In the genomic region with DNA sequence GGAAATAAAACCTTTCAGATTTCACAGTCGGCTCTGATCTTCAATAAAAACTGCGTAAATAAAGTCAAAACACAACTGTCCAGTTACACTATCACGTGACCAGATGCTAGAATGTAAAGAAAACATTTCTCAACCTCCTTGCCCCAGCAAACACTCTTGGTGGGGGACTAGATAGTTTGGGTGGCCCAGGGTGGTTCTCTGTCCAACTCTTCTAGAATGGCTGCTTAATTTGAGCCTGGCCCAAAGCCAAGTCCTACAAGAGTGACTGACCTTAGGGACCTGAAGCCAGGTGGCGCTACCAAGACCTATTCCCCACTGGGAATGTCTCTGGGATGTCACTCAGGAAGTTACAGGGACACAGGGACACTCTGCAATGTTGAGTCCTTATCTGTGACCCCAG, we compare ENCODE assay signal across 8 mouse cellular contexts. TPM values are rescaled to one million over a fixed set of nuclear protein-coding genes. Genes with fewer than 3 reads are reported as not detected.
DNase-seq lines count a peak whose midpoint lies in the region; ATAC-seq and TF ChIP-seq lines count a peak whose summit lies in the region.

No protein-coding gene starts in this region.

- TF ChIP-seq EP300 in heart, adult 2 months (IDR thresholded peaks at IDR 0.05; ENCODE audit: insufficient read depth, low read depth, low read length) = no peak

- no peaks in the 10 kb centered on the region for H3K79me2 ChIP-seq in heart, adult 2 months (replicated peaks; ENCODE audit: control insufficient read depth, insufficient read depth, low read length)

- DNase-seq in heart, adult 2 months = peak in 1 of 2 experiments; percentile 24
- DNase-seq in heart, adult 11 months = no peak
- DNase-seq in brain, embryonic 14.5 days (ENCODE audit: low read depth) = peak; percentile 25
- DNase-seq in limb, embryonic 14.5 days (ENCODE audit: low spot score) = no peak
- peak; percentile 60 for DNase-seq in testis, postnatal 10 days (ENCODE audit: low spot score)
- DNase-seq in urinary bladder, postnatal 14 days (ENCODE audit: low spot score) = no peak
- no peak for DNase-seq in left cerebral cortex, postnatal 4 days

- peak overlapping the region; percentile 78; the same call in 1 of the 2 replicates for H3K9ac ChIP-seq in heart, adult 2 months (ENCODE audit: low read depth, low read length)
- H3K9ac ChIP-seq in heart, embryonic 11.5 days (ENCODE audit: low read depth, low read length) = peak overlapping the region; percentile 88
- H3K9ac ChIP-seq in limb, embryonic 14.5 days (ENCODE audit: low read depth, low read length, severe bottlenecking) = peak overlapping the region; percentile 64

- intact Hi-C loops in heart, adult 2 months (cut with DNase I) = loop anchor here (2.0 kb wide), 1 partner anchor 20 kb away; no protein-coding TSS in a partner anchor
- intact Hi-C loops in left cerebral cortex, postnatal 4 days (cut with DNase I) = no loop called here

- ATAC-seq in heart, embryonic 11.5 days (replicated peaks; ENCODE audit: insufficient number of reproducible peaks, low FRiP score, low TSS enrichment) = no peak
- no peak for ATAC-seq in limb, embryonic 14.5 days (ENCODE audit: low FRiP score, low read depth)

- peak overlapping the region; percentile 89 for H3K4me2 ChIP-seq in heart, embryonic 11.5 days
- H3K4me2 ChIP-seq in limb, embryonic 14.5 days (replicated peaks; ENCODE audit: low read depth, low read length, severe bottlenecking) = peak overlapping the region; percentile 68

- H3K36me3 ChIP-seq in heart, adult 2 months (ENCODE audit: control insufficient read depth, insufficient read depth, low read length) = no peaks in the 10 kb centered on the region
- H3K36me3 ChIP-seq in heart, embryonic 11.5 days (ENCODE audit: control insufficient read depth, insufficient read depth, low read length) = peaks cover 1% of the 10 kb centered on the region; the same call in 1 of the 2 replicates
- H3K36me3 ChIP-seq in limb, embryonic 14.5 days (ENCODE audit: control insufficient read depth, insufficient read depth, low read length) = no peaks in the 10 kb centered on the region

- WGBS in heart, adult 2 months = 43% methylated on average over 4 of the region's 4 CpGs
- 45% methylated on average over 4 of the region's 4 CpGs for WGBS in heart, embryonic 11.5 days (ENCODE audit: insufficient replicate concordance)
- 47% methylated on average over 4 of the region's 4 CpGs for WGBS in limb, embryonic 14.5 days

- peaks cover 2% of the 10 kb centered on the region for H3K4me1 ChIP-seq in heart, adult 2 months (ENCODE audit: control insufficient read depth, insufficient read depth, low read length)
- H3K4me1 ChIP-seq in heart, embryonic 11.5 days (ENCODE audit: control insufficient read depth, insufficient read depth, low read length) = no peaks in the 10 kb centered on the region
- H3K4me1 ChIP-seq in limb, embryonic 14.5 days (ENCODE audit: control insufficient read depth, insufficient read depth, low read length) = no peaks in the 10 kb centered on the region

- no peaks in the 10 kb centered on the region for H3K27me3 ChIP-seq in heart, adult 2 months (ENCODE audit: control insufficient read depth, insufficient read depth, low read length)
- peaks cover under 1% of the 10 kb centered on the region; the same call in 1 of the 2 replicates for H3K27me3 ChIP-seq in heart, embryonic 11.5 days (ENCODE audit: control insufficient read depth, insufficient read depth, low read length)
- H3K27me3 ChIP-seq in limb, embryonic 14.5 days (ENCODE audit: control insufficient read depth, insufficient read depth, low read length) = 0 out of 2 replicates have a peak, but pooled peaks cover 4% of the 10 kb centered on the region

- TF ChIP-seq CTCF in heart, adult 2 months (IDR thresholded peaks at IDR 0.05) = peak; percentile 44
- no peak for TF ChIP-seq CTCF in brain, embryonic 14.5 days (IDR thresholded peaks at IDR 0.05; ENCODE audit: borderline replicate concordance, extremely low read depth, insufficient read depth, insufficient read length)

- H3K4me3 ChIP-seq in heart, adult 2 months = peak overlapping the region; percentile 58
- peak overlapping the region; percentile 66 for H3K4me3 ChIP-seq in heart, embryonic 11.5 days (ENCODE audit: low read depth, low read length)
- H3K4me3 ChIP-seq in limb, embryonic 14.5 days (replicated peaks; ENCODE audit: low read length) = peak overlapping the region; percentile 48

- no peaks in the 10 kb centered on the region for H3K9me3 ChIP-seq in heart, embryonic 11.5 days (replicated peaks; ENCODE audit: control insufficient read depth, low read length)
- no peaks in the 10 kb centered on the region for H3K9me3 ChIP-seq in limb, embryonic 14.5 days (ENCODE audit: control insufficient read depth, low read length)

- TF ChIP-seq POLR2A in heart, adult 2 months (IDR thresholded peaks at IDR 0.05; ENCODE audit: insufficient read depth, low read depth, low read length) = no peak
- TF ChIP-seq POLR2A in brain, embryonic 14.5 days (IDR thresholded peaks at IDR 0.05; ENCODE audit: borderline replicate concordance, extremely low read depth, insufficient read depth, insufficient read length, poor library complexity, severe bottlenecking) = no peak
- no peak for TF ChIP-seq POLR2A in limb, embryonic 14.5 days (IDR thresholded peaks at IDR 0.05; ENCODE audit: borderline replicate concordance, extremely low read depth, insufficient read depth, insufficient read length)

- H3K27ac ChIP-seq in heart, adult 2 months = peak overlapping the region; percentile 95
- H3K27ac ChIP-seq in heart, embryonic 11.5 days (ENCODE audit: low read depth, low read length) = peak overlapping the region; percentile 85
- H3K27ac ChIP-seq in limb, embryonic 14.5 days (replicated peaks; ENCODE audit: low read depth, low read length) = no peak overlapping the region

RNA-seq across cellular contexts. Expression of gene Pomc, which starts 5.8 kb away (rescaled TPM):
- under 1 TPM; 0.36 to 0.50 TPM for total RNA-seq in heart, adult 2 months (2021)
- 0.37 TPM in 1 of 2 replicates, not detected in the other for polyA plus RNA-seq in heart, adult 2 months (2012; rRNA removed)
- polyA plus RNA-seq in brain, embryonic 14.5 days (2012; rRNA removed) = 4.9 and 6.0 TPM in 2 replicates
- 2.6 and 2.9 TPM in 2 replicates for polyA plus RNA-seq in heart, embryonic 11.5 days (2014; fragmentation: Nextera tagmentation; extraction: Ambion mirVana)
- 2.6 and 2.7 TPM in 2 replicates for polyA plus RNA-seq in limb, embryonic 14.5 days (2012; rRNA removed)
- polyA plus RNA-seq in limb, embryonic 14.5 days (2014; fragmentation: Nextera tagmentation; extraction: Ambion mirVana) = 2.5 and 3.0 TPM in 2 replicates
- total RNA-seq in left cerebral cortex, postnatal 4 days (2021) = 1 to 10 TPM; 1.6 to 1.9 TPM

Comparison
In these comparisons a context has a peak if more than half of its experiments do, and no peak if none do; other contexts are left out.
1. DNase-seq: peak in brain, embryonic 14.5 days (single experiment) and testis, postnatal 10 days (single experiment); none in heart, adult 11 months (single experiment), limb, embryonic 14.5 days (single experiment), urinary bladder, postnatal 14 days (single experiment) and left cerebral cortex, postnatal 4 days (single experiment).
2. Peak in every context shown above with its lines, with median percentiles within 50 percentile points of each other: H3K4me3 ChIP-seq and H3K9ac ChIP-seq.